In the genomic region with DNA sequence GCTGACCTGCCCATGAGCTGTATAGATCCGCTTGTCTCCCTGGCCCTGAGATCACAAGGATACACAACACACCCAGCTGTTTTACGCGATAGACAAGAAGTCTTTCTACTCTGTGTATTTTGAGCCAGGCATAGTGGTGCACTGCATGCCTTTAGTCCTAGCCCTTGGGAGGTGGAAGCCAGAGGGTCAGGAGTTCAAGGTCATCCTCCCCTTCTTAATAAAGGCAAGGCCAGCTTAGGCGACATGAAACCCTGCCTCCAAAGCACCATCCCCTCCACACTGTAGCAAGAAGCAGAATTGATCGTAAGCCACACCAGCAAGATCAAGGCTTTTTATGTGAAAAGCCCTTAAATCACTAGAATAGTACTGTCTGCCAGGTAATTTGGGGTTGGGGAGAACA, we compare ENCODE assay signal across 22 mouse cellular contexts. TPM values are rescaled to one million over a fixed set of nuclear protein-coding genes. Genes with fewer than 3 reads are reported as not detected.
DNase-seq lines count a peak whose midpoint lies in the region; ATAC-seq and TF ChIP-seq lines count a peak whose summit lies in the region.
"Had no signal": no experiment of that assay in that cellular context is flagged by ENCODE, and none has a peak within 500 bp of the region (broad histone marks: within the 10 kb centered on the region; RNA-seq: fewer than 3 reads in every experiment).

No protein-coding gene starts in this region.

- H3K9me3 ChIP-seq in intestine, embryonic 15.5 days: no peaks in the 10 kb centered on the region
- no peaks in the 10 kb centered on the region for H3K9me3 ChIP-seq in intestine, postnatal 0 days (ENCODE audit: control insufficient read depth)
- H3K9me3 ChIP-seq in ES-Bruce4 (replicated peaks; ENCODE audit: control insufficient read depth, insufficient read depth, low read length, poor library complexity, severe bottlenecking): no peaks in the 10 kb centered on the region
- H3K9me3 ChIP-seq: embryonic facial prominence, embryonic 10.5 days; forebrain, embryonic 13.5 days; heart, embryonic 13.5 days; hindbrain, embryonic 15.5 days had no signal

- no peak overlapping the region for H3K4me3 ChIP-seq in intestine, embryonic 15.5 days (replicated peaks)
- H3K4me3 ChIP-seq in intestine, postnatal 0 days (ENCODE audit: low read depth, low read length): no peak overlapping the region
- no peak overlapping the region for H3K4me3 ChIP-seq in ES-Bruce4 (ENCODE audit: low read depth, low read length)
- H3K4me3 ChIP-seq: embryonic facial prominence, embryonic 10.5 days; forebrain, embryonic 13.5 days; heart, embryonic 13.5 days; hindbrain, embryonic 15.5 days had no signal

- 71% methylated on average over 5 of the region's 5 CpGs for WGBS in intestine, embryonic 15.5 days
- WGBS in intestine, postnatal 0 days: 70% methylated on average over 5 of the region's 5 CpGs

- H3K27ac ChIP-seq in intestine, embryonic 15.5 days: no peak overlapping the region
- H3K27ac ChIP-seq in intestine, postnatal 0 days (ENCODE audit: low read depth, low read length): no peak overlapping the region
- no peak overlapping the region for H3K27ac ChIP-seq in ES-Bruce4 (ENCODE audit: insufficient read depth, low read length)
- H3K27ac ChIP-seq: embryonic facial prominence, embryonic 10.5 days; forebrain, embryonic 13.5 days; heart, embryonic 13.5 days; hindbrain, embryonic 15.5 days had no signal

- H3K36me3 ChIP-seq in intestine, embryonic 15.5 days: no peaks in the 10 kb centered on the region
- H3K36me3 ChIP-seq in intestine, postnatal 0 days (ENCODE audit: control insufficient read depth, insufficient read depth): peaks cover 21% of the 10 kb centered on the region
- H3K36me3 ChIP-seq in ES-Bruce4 (ENCODE audit: control insufficient read depth, insufficient read depth, low read length, poor library complexity, severe bottlenecking): no peaks in the 10 kb centered on the region
- H3K36me3 ChIP-seq: embryonic facial prominence, embryonic 10.5 days; heart, embryonic 13.5 days; hindbrain, embryonic 15.5 days had no signal

- 0 out of 2 replicates have a peak, but pooled peaks have one; percentile 39 for TF ChIP-seq EP300 in ES-Bruce4 (IDR thresholded peaks at IDR 0.05; ENCODE audit: insufficient read depth, low read depth, low read length)

- DNase-seq in adrenal gland, adult 2 months: peak; percentile 37
- no peak for DNase-seq in adrenal gland, adult 18-20 months (ENCODE audit: low spot score in 2 of 2)
- peak; percentile 69 for DNase-seq in ZHBTc4 (ENCODE audit: low read depth, low spot score)
- no peak for DNase-seq in urinary bladder, postnatal 14 days (ENCODE audit: low spot score)
- no peak for DNase-seq in embryo, embryonic 11 days
- DNase-seq: cerebellum, adult 18-20 months; cerebellum, adult 9-11 months; cerebellum, postnatal 36 days; forebrain, postnatal 0 days; gastrocnemius, postnatal 14 days; heart, postnatal 36 days; kidney, adult 11 months had no signal

- 0 out of 2 replicates have a peak, but pooled peaks have one; percentile 34 for ATAC-seq in intestine, embryonic 15.5 days
- ATAC-seq in intestine, postnatal 0 days: no peak
- ATAC-seq: forebrain, embryonic 13.5 days; forebrain, postnatal 0 days had no signal

- no peak for TF ChIP-seq POLR2A in ES-Bruce4 (IDR thresholded peaks at IDR 0.05; ENCODE audit: insufficient read depth, low read length)

- H3K27me3 ChIP-seq in intestine, embryonic 15.5 days (replicated peaks): no peaks in the 10 kb centered on the region
- no peaks in the 10 kb centered on the region for H3K27me3 ChIP-seq in intestine, postnatal 0 days (replicated peaks; ENCODE audit: control insufficient read depth, insufficient read depth, low read length)
- H3K27me3 ChIP-seq in ES-Bruce4 (ENCODE audit: control insufficient read depth, insufficient read depth, low read length, poor library complexity, severe bottlenecking): no peaks in the 10 kb centered on the region
- H3K27me3 ChIP-seq: forebrain, embryonic 13.5 days; heart, embryonic 13.5 days; hindbrain, embryonic 15.5 days had no signal

- H3K4me1 ChIP-seq in intestine, embryonic 15.5 days (replicated peaks): 0 out of 2 replicates have a peak, but pooled peaks cover 5% of the 10 kb centered on the region
- H3K4me1 ChIP-seq in intestine, postnatal 0 days (replicated peaks; ENCODE audit: control insufficient read depth, insufficient read depth, low read length): 0 out of 2 replicates have a peak, but pooled peaks cover 3% of the 10 kb centered on the region
- H3K4me1 ChIP-seq in ES-Bruce4 (ENCODE audit: control insufficient read depth, insufficient read depth, low read length): peaks cover 3% of the 10 kb centered on the region
- H3K4me1 ChIP-seq: forebrain, embryonic 13.5 days; heart, embryonic 13.5 days; hindbrain, embryonic 15.5 days had no signal

- no peak overlapping the region for H3K4me2 ChIP-seq in intestine, embryonic 15.5 days (replicated peaks)
- no peak overlapping the region for H3K4me2 ChIP-seq in intestine, postnatal 0 days (replicated peaks; ENCODE audit: low read depth)
- H3K4me2 ChIP-seq: forebrain, embryonic 13.5 days; heart, embryonic 13.5 days; hindbrain, embryonic 15.5 days had no signal

- no peak for TF ChIP-seq CTCF in intestine, postnatal 0 days (IDR thresholded peaks at IDR 0.05; ENCODE audit: low read depth)
- no peak for TF ChIP-seq CTCF in ES-Bruce4 (IDR thresholded peaks at IDR 0.05; ENCODE audit: low read depth, low read length)

- no peak overlapping the region for H3K9ac ChIP-seq in intestine, embryonic 15.5 days
- H3K9ac ChIP-seq in intestine, postnatal 0 days (ENCODE audit: low read depth, low read length): no peak overlapping the region
- H3K9ac ChIP-seq in ES-Bruce4 (ENCODE audit: low read depth, poor library complexity, severe bottlenecking): no peak overlapping the region
- H3K9ac ChIP-seq: forebrain, embryonic 13.5 days; forebrain, postnatal 0 days; heart, embryonic 13.5 days; hindbrain, embryonic 15.5 days had no signal

RNA-seq across cellular contexts. Expression of gene Tmem45b, which starts 32.5 kb away (rescaled TPM):
- 10 to 100 TPM; 35.3 to 36.9 TPM for total RNA-seq in adrenal gland, adult 2 months (2021)
- polyA plus RNA-seq in adrenal gland, adult 2 months (2012; rRNA removed): 43.2 and 104 TPM in 2 replicates
- 100 to 1,000 TPM in 1 of 2 experiments, 10 to 100 TPM in 1; 30.9 to 155 TPM for total RNA-seq in adrenal gland, adult 18-20 months (2021)
- polyA plus RNA-seq in intestine, embryonic 15.5 days (2015; fragmentation: Nextera tagmentation; extraction: Ambion mirVana): 74.8 and 89.0 TPM in 2 replicates
- polyA plus RNA-seq in intestine, postnatal 0 days (2015; fragmentation: Nextera tagmentation; extraction: Ambion mirVana): 222 and 234 TPM in 2 replicates
- polyA plus RNA-seq in ES-Bruce4 (2011; ENCODE audit: insufficient read depth, insufficient read length, low read depth, missing spikeins): 1.6 and 1.8 TPM in 2 replicates
- total RNA-seq: forebrain, postnatal 0 days had no signal
- polyA plus RNA-seq: C2C12; embryonic facial prominence, embryonic 10.5 days; heart, embryonic 13.5 days; heart, postnatal 0 days; hindbrain, embryonic 11.5 days; hindbrain, embryonic 15.5 days had no signal

RNA-seq across cellular contexts. Expression of gene Nfrkb, which starts 45.8 kb away (rescaled TPM):
- 10 to 100 TPM; 15.7 to 19.0 TPM for total RNA-seq in adrenal gland, adult 2 months (2021)
- 17.7 and 18.7 TPM in 2 replicates for polyA plus RNA-seq in adrenal gland, adult 2 months (2012; rRNA removed)
- 10 to 100 TPM; 18.4 to 19.1 TPM for total RNA-seq in adrenal gland, adult 18-20 months (2021)
- polyA plus RNA-seq in intestine, embryonic 15.5 days (2015; fragmentation: Nextera tagmentation; extraction: Ambion mirVana): 17.3 and 18.2 TPM in 2 replicates
- polyA plus RNA-seq in intestine, postnatal 0 days (2015; fragmentation: Nextera tagmentation; extraction: Ambion mirVana): 8.5 and 8.9 TPM in 2 replicates
- polyA plus RNA-seq in ES-Bruce4 (2011; ENCODE audit: insufficient read depth, insufficient read length, low read depth, missing spikeins): 26.3 and 26.6 TPM in 2 replicates

Comparison
In these comparisons a context has a peak if more than half of its experiments do, and no peak if none do; other contexts are left out.
1. DNase-seq: peak in adrenal gland, adult 2 months (single experiment) and ZHBTc4 (single experiment); none in adrenal gland, adult 18-20 months (0 of 2), urinary bladder, postnatal 14 days (single experiment) and embryo, embryonic 11 days (single experiment).
2. RNA of gene Tmem45b, which starts 32.5 kb away (polyA plus RNA-seq): 222 to 234 TPM in intestine, postnatal 0 days, 74.8 to 89.0 TPM in intestine, embryonic 15.5 days and 43.2 to 104 TPM in adrenal gland, adult 2 months; 1.6 to 1.8 TPM in ES-Bruce4; every median in the first group is over 10 times any median in the second.